Mouse (Mus musculus) midbrain, embryonic 13.5 days (tissue): ENCODE data around the gene Atp4a. TPM values are rescaled to one million over a fixed set of nuclear protein-coding genes. Genes with fewer than 3 reads are reported as not detected.

ENCODE experiments used
- ATAC-seq: fragments of 200-750 bp; cut with Nextera tagmentation; 2 replicates; pipeline ENCODE4 v1.8.0; 2017; ENCODE audit warnings: mild to moderate bottlenecking, moderate TSS enrichment, moderate library complexity
- H3K27ac ChIP-seq: fragments of 300-500 bp; sonication (generic); 2 replicates; pipeline ENCODE4 v1.5.1; 2015; ENCODE audit warnings: inconsistent platforms, mild to moderate bottlenecking, moderate library complexity
- H3K27me3 ChIP-seq: fragments of 300-500 bp; sonication (generic); 2 replicates; pipeline ENCODE4 v1.6.1; 2015; ENCODE audit warnings: mild to moderate bottlenecking, inconsistent platforms
- H3K36me3 ChIP-seq: fragments of 300-500 bp; sonication (generic); 2 replicates; pipeline ENCODE4 v1.6.1; 2015; ENCODE audit warnings: mild to moderate bottlenecking, inconsistent platforms
- H3K4me1 ChIP-seq: fragments of 300-500 bp; sonication (generic); replicated peaks from 2 replicates; pipeline ENCODE4 v1.6.1; 2015; ENCODE audit warnings: inconsistent platforms
- H3K4me2 ChIP-seq: fragments of 300-500 bp; sonication (generic); replicated peaks from 2 replicates; pipeline ENCODE4 v1.6.1; 2015; ENCODE audit warnings: moderate library complexity, mild to moderate bottlenecking, inconsistent platforms
- H3K4me3 ChIP-seq: fragments of 300-500 bp; sonication (generic); replicated peaks from 2 replicates; pipeline ENCODE4 v1.5.1; 2015; ENCODE audit warnings: mild to moderate bottlenecking, inconsistent platforms
- H3K9ac ChIP-seq: fragments of 300-500 bp; sonication (generic); replicated peaks from 2 replicates; pipeline ENCODE4 v1.6.1; 2015; ENCODE audit warnings: mild to moderate bottlenecking, inconsistent platforms
- H3K9me3 ChIP-seq: fragments of 300-500 bp; sonication (generic); 2 replicates; pipeline ENCODE4 v1.6.1; 2016; ENCODE audit warnings: mild to moderate bottlenecking, inconsistent platforms
- WGBS: fragments of 180-500 bp; shearing (Covaris S2); methylation state at CpG from one replicate; pipeline ENCODE4 v1.1.7; 2015; 5-methylcytosine and 5-hydroxymethylcytosine counted together
- polyA plus RNA-seq: library from polyadenylated mRNA; unstranded; fragments of >200 nt; fragmentation: Nextera tagmentation; extraction: Ambion mirVana; gene quantifications from 2 replicates; pipeline ENCODE4 v1.2.1, GENCODE M21; 2015

Gene Atp4a
- polyA plus RNA-seq, result 0.62 and 1.3 TPM in 2 replicates

DNA sequence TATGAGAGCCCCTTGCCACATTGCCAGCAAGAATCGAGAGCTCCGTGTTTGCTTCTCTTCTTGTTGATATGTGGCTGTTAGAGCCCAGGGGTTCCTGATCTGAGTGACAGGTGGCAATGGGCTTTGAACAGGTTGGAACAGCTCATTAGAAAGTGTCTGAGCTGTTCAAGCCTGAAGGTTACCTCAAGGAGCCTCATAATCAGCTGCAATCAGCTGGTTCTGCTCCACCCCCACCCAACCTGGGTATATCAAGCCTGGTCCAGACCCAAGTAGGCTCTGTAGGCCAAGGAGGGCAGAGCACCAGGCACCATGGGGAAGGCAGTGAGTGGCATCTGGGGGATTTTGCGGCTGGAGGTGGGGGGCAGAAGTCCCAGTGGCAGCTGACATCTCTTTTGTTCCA, at the start of gene Atp4a:
Gene Atp4a, plus strand, starts transcription at position 268 of the 400 bp plus-strand sequence.
- 87% methylated on average over 3 of the region's 3 CpGs for WGBS

GRCm38 (mm10) chr7:30664529-30665200, 47.3 kb upstream of the Atp4a start, which contains the start of gene Haus5:
Gene Haus5, minus strand, starts transcription at chr7:30664994.
- Histone ChIP-seq H3K36me3 (peaks cover 22% of the 10 kb centered on the region), H3K9ac (peak within 1 kb of the TSS; percentile 73), H3K4me2 (peak within 1 kb of the TSS; percentile 85), H3K4me1 (peaks cover 14% of the 10 kb centered on the region), H3K27me3 (peaks cover 6% of the 10 kb centered on the region; the same call in 1 of the 2 replicates), H3K27ac (peak within 1 kb of the TSS; percentile 72), H3K4me3 (peak within 1 kb of the TSS; percentile 62), H3K9me3 (no peaks in the 10 kb centered on the region)
- ATAC-seq, result peak; percentile 97
- WGBS, result under 1% methylated on average over 34 of the region's 34 CpGs

More for the DNA sequence above, at the start of gene Atp4a:
- H3K9me3 ChIP-seq, result no peaks in the 10 kb centered on the region
- H3K27me3 ChIP-seq, result peaks cover 23% of the 10 kb centered on the region
- ATAC-seq, result no peak
- no peak within 1 kb of the TSS for H3K4me3 ChIP-seq
- no peak within 1 kb of the TSS for H3K9ac ChIP-seq
- no peak within 1 kb of the TSS for H3K4me2 ChIP-seq
- no peaks in the 10 kb centered on the region for H3K36me3 ChIP-seq
- H3K4me1 ChIP-seq, result peaks cover 2% of the 10 kb centered on the region; the same call in 1 of the 2 replicates
- no peak within 1 kb of the TSS for H3K27ac ChIP-seq

DNA sequence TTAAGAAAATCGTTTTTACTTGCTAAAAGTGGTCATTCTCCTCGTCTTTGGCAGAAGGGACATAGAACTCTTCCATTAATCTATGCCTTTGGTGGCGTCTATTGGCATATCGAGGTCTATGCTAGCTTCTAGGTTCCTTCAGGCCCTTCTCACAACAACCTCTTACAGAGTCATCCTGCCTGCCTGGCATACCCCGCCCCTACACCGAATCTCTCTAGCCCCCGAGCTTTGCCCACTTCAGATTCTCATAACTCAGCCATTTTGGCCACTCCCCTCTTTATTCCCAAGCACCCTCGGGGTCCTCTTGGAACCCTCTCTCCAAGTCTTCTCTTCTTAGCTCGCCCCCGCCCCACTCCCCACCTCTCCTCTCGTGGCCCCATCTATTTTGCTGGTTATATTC, 46.7 kb upstream of the Atp4a start:
- H3K9ac ChIP-seq, result peak overlapping the region; percentile 73
- peak; percentile 80 for ATAC-seq
- peak overlapping the region; percentile 72 for H3K27ac ChIP-seq
- no peaks in the 10 kb centered on the region for H3K9me3 ChIP-seq
- H3K4me1 ChIP-seq, result peaks cover 14% of the 10 kb centered on the region
- H3K4me3 ChIP-seq, result peak overlapping the region; percentile 62
- H3K27me3 ChIP-seq, result peaks cover 6% of the 10 kb centered on the region; the same call in 1 of the 2 replicates
- peaks cover 15% of the 10 kb centered on the region; the same call in 1 of the 2 replicates for H3K36me3 ChIP-seq
- peak overlapping the region; percentile 85 for H3K4me2 ChIP-seq
- 6% methylated on average over 11 of the region's 11 CpGs for WGBS

GRCm38 (mm10) chr7:30669229-30669628, 42.8 kb upstream of the Atp4a start:
- WGBS, result 39% methylated on average over 3 of the region's 3 CpGs
- H3K4me1 ChIP-seq, result peaks cover 10% of the 10 kb centered on the region
- no peaks in the 10 kb centered on the region for H3K9me3 ChIP-seq
- no peaks in the 10 kb centered on the region for H3K36me3 ChIP-seq
- H3K4me3 ChIP-seq, result no peak overlapping the region
- H3K27ac ChIP-seq, result no peak overlapping the region
- H3K9ac ChIP-seq, result no peak overlapping the region
- no peak overlapping the region for H3K4me2 ChIP-seq
- ATAC-seq, result no peak
- peaks cover 6% of the 10 kb centered on the region; the same call in 1 of the 2 replicates for H3K27me3 ChIP-seq

DNA sequence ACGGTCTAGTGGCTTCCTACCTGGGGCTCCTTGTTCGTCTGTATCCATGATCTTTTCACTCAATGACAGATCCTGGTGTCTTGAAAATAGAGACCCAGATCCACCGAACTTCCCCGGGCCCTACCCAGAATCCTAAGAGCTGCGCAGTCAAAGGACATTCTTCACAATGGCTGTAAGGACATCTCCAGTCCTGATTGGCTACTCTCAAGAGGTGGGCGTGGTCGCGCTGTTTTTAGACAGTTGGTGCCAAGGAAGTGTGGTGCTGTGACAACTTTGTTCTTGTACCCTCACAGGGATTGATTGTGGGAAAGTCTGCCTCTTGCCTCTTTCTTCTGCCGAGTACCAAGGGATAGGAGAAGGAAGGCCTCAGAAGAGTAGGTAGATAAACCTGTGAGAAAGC, 40.5 kb upstream of the Atp4a start, which contains the start of gene Pmis2:
Gene Pmis2, minus strand, starts transcription at position 126 of the 400 bp plus-strand sequence.
- Histone ChIP-seq H3K27me3 (peaks cover 6% of the 10 kb centered on the region; the same call in 1 of the 2 replicates), H3K4me3 (no peak within 1 kb of the TSS), H3K9ac (no peak within 1 kb of the TSS), H3K4me1 (no peaks in the 10 kb centered on the region), H3K36me3 (no peaks in the 10 kb centered on the region), H3K9me3 (no peaks in the 10 kb centered on the region), H3K4me2 (no peak within 1 kb of the TSS), H3K27ac (no peak within 1 kb of the TSS)
- WGBS, result 71% methylated on average over 9 of the region's 9 CpGs
- ATAC-seq, result no peak

- WGBS, result 65% methylated on average over 5 of the region's 5 CpGs
- Histone ChIP-seq H3K27me3 (no peaks in the 10 kb centered on the region), H3K9me3 (no peaks in the 10 kb centered on the region), H3K4me3 (no peak overlapping the region), H3K4me2 (no peak overlapping the region), H3K9ac (no peak overlapping the region), H3K36me3 (no peaks in the 10 kb centered on the region), H3K27ac (no peak overlapping the region), H3K4me1 (no peaks in the 10 kb centered on the region)
- no peak for ATAC-seq
Measured at GRCm38 (mm10) chr7:30678263-30678975, 33.6 kb upstream of the Atp4a start.

- Histone ChIP-seq H3K9me3 (no peaks in the 10 kb centered on the region), H3K36me3 (no peaks in the 10 kb centered on the region), H3K4me1 (no peaks in the 10 kb centered on the region), H3K4me2 (no peak overlapping the region), H3K27me3 (peaks cover 5% of the 10 kb centered on the region; the same call in 1 of the 2 replicates), H3K4me3 (no peak overlapping the region), H3K9ac (no peak overlapping the region), H3K27ac (no peak overlapping the region)
- 69% methylated on average over 5 of the region's 5 CpGs for WGBS
- ATAC-seq, result no peak
Measured at GRCm38 (mm10) chr7:30681897-30682296, 30.1 kb upstream of the Atp4a start.

DNA sequence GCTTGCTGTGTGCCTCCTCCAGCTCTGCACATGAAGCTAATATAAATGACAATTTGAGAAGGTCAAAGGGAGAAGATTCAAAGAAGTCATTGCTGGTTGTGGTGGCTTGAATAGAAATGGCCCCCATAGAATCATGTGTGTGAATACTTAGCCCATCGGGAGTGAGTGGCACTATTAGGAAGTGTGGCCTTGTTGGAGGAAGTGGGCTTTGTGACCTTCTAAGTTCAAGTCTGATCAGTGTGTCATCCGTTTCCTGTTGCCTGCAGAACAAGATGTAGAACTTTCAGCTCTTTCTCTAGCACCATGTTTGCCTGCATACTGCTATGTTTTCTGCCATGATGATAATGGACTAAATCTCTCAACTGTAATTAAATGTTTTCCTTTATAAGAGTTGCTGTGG, 28.6 kb upstream of the Atp4a start:
- no peak overlapping the region for H3K4me3 ChIP-seq
- H3K4me2 ChIP-seq, result no peak overlapping the region
- peaks cover 20% of the 10 kb centered on the region for H3K27me3 ChIP-seq
- H3K9ac ChIP-seq, result no peak overlapping the region
- 88% methylated on average over 2 of the region's 2 CpGs for WGBS
- ATAC-seq, result no peak
- H3K9me3 ChIP-seq, result no peaks in the 10 kb centered on the region
- H3K4me1 ChIP-seq, result no peaks in the 10 kb centered on the region
- H3K36me3 ChIP-seq, result no peaks in the 10 kb centered on the region
- H3K27ac ChIP-seq, result no peak overlapping the region

- WGBS, result 76% methylated on average over 6 of the region's 6 CpGs
Measured at GRCm38 (mm10) chr7:30688325-30688724, 23.7 kb upstream of the Atp4a start.

GRCm38 (mm10) chr7:30698101-30698500, 13.9 kb upstream of the Atp4a start:
- H3K27me3 ChIP-seq, result no peaks in the 10 kb centered on the region
- no peaks in the 10 kb centered on the region for H3K4me1 ChIP-seq
- no peak overlapping the region for H3K9ac ChIP-seq
- no peak overlapping the region for H3K27ac ChIP-seq
- H3K36me3 ChIP-seq, result no peaks in the 10 kb centered on the region
- no peak overlapping the region for H3K4me2 ChIP-seq
- ATAC-seq, result no peak
- H3K9me3 ChIP-seq, result no peaks in the 10 kb centered on the region
- 64% methylated on average over 5 of the region's 5 CpGs for WGBS
- no peak overlapping the region for H3K4me3 ChIP-seq

More at GRCm38 (mm10) chr7:30688325-30688724, 23.7 kb upstream of the Atp4a start:
- H3K27ac ChIP-seq, result no peak overlapping the region
- H3K9me3 ChIP-seq, result no peaks in the 10 kb centered on the region
- no peak for ATAC-seq
- H3K36me3 ChIP-seq, result no peaks in the 10 kb centered on the region
- H3K27me3 ChIP-seq, result peaks cover 21% of the 10 kb centered on the region
- H3K9ac ChIP-seq, result no peak overlapping the region
- no peak overlapping the region for H3K4me3 ChIP-seq
- no peak overlapping the region for H3K4me2 ChIP-seq
- H3K4me1 ChIP-seq, result no peaks in the 10 kb centered on the region

GRCm38 (mm10) chr7:30698589-30698988, 13.4 kb upstream of the Atp4a start, which contains the start of gene 2200002J24Rik:
Gene 2200002J24Rik, plus strand, starts transcription at chr7:30698926.
- ATAC-seq, result no peak
- no peaks in the 10 kb centered on the region for H3K9me3 ChIP-seq
- 46% methylated on average over 9 of the region's 9 CpGs for WGBS

More at GRCm38 (mm10) chr7:30698589-30698988, 13.4 kb upstream of the Atp4a start, which contains the start of gene 2200002J24Rik:
- Histone ChIP-seq H3K4me2 (no peak within 1 kb of the TSS), H3K9ac (no peak within 1 kb of the TSS), H3K27me3 (no peaks in the 10 kb centered on the region), H3K4me3 (no peak within 1 kb of the TSS), H3K36me3 (no peaks in the 10 kb centered on the region), H3K27ac (no peak within 1 kb of the TSS), H3K4me1 (no peaks in the 10 kb centered on the region)
